Mouse (Mus musculus) intestine, embryonic 15.5 days (tissue): ENCODE measurements around the gene Asb11. TPM values are rescaled to one million over a fixed set of nuclear protein-coding genes. Genes with fewer than 3 reads are reported as not detected.
A peak's percentile ranks its signal among the peaks of the same experiment; 100 is the strongest.

ENCODE experiments used
- ATAC-seq: fragments of 200-750 bp; cut with Nextera tagmentation; 2 replicates; pipeline ENCODE4 v1.8.0; 2017; ENCODE audit warnings: moderate TSS enrichment, moderate library complexity
- H3K27ac ChIP-seq: fragments of 300-500 bp; sonication (generic); 2 replicates; pipeline ENCODE4 v1.5.1; 2015; ENCODE audit warnings: mild to moderate bottlenecking, inconsistent platforms
- H3K27me3 ChIP-seq: fragments of 300-500 bp; sonication (generic); replicated peaks from 2 replicates; pipeline ENCODE4 v1.6.1; 2015; ENCODE audit warnings: inconsistent platforms
- H3K36me3 ChIP-seq: fragments of 300-500 bp; sonication (generic); 2 replicates; pipeline ENCODE4 v1.6.1; 2015; ENCODE audit warnings: inconsistent platforms
- H3K4me1 ChIP-seq: fragments of 300-500 bp; sonication (generic); replicated peaks from 2 replicates; pipeline ENCODE4 v1.6.1; 2015; ENCODE audit warnings: inconsistent platforms
- H3K4me2 ChIP-seq: fragments of 300-500 bp; sonication (generic); replicated peaks from 2 replicates; pipeline ENCODE4 v1.6.1; 2015; ENCODE audit warnings: mild to moderate bottlenecking, inconsistent platforms
- H3K4me3 ChIP-seq: fragments of 300-500 bp; sonication (generic); replicated peaks from 2 replicates; pipeline ENCODE4 v1.5.1; 2015; ENCODE audit warnings: inconsistent platforms
- H3K9ac ChIP-seq: fragments of 300-500 bp; sonication (generic); 2 replicates; pipeline ENCODE4 v1.6.1; 2015; ENCODE audit warnings: inconsistent platforms
- H3K9me3 ChIP-seq: fragments of 300-500 bp; sonication (generic); 2 replicates; pipeline ENCODE4 v1.6.1; 2016; ENCODE audit warnings: inconsistent platforms
- WGBS: fragments of 180-500 bp; shearing (Covaris S2); methylation state at CpG from one replicate; pipeline ENCODE4 v1.1.7; 2015; 5-methylcytosine and 5-hydroxymethylcytosine counted together
- polyA plus RNA-seq: library from polyadenylated mRNA; unstranded; fragments of >200 nt; fragmentation: Nextera tagmentation; extraction: Ambion mirVana; gene quantifications from 2 replicates; pipeline ENCODE4 v1.2.1, GENCODE M21; 2015

The Asb11 gene
- polyA plus RNA-seq, 1 experiment from 2014 or later, result 0.10 TPM

DNA sequence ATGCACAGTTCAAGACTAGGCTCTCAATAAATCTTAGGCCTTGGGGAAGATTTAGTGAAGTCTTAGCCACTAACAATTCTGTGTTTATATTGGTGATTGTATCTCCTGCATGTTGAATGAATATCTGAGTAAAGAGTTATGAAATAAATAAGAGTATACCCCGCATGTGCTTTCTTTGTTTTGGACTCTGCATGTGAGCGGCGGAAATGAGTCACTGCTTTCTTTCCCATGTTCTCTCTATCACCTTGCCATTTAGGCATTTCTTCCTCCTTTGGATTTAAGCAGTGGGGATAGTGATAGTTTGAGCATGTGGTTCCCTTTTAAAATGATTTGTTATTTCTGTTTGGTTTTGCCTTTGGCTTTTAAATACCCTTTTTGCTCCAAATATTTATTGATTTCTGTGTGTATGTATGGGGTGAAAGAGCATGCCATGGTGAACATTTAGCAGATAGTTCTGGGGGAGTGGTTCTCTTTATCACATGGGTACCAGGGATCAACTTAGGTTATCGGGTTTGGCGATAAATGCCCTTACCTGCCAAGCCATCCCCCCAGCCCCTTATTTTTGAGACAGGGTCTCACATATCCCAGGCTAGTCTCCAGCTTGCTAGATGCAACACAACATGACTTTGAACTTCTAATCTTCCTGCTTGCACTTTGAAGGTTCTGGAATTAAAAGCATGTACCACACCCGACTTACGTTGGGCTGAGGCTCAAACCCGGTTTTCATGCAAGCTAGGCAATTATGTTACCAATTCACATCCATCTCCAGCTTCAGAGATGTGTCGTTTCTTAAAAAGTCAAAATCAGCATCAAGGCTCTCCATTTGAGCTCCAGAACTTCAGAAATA lies 10.3 kb downstream of the Asb11 start:
- H3K4me3 ChIP-seq, result no peak overlapping the region
- H3K27ac ChIP-seq, result no peak overlapping the region
- no peak for ATAC-seq

GRCm38 (mm10) chrX:164447682-164448071 lies 10.9 kb downstream of the Asb11 start:
- no peaks in the 10 kb centered on the region for H3K36me3 ChIP-seq
- 81% methylated on average over 2 of the region's 2 CpGs for WGBS

More for the DNA sequence above, 10.3 kb downstream of the Asb11 start:
- no peaks in the 10 kb centered on the region for H3K4me1 ChIP-seq
- WGBS, result 92% methylated on average over 9 of the region's 9 CpGs
- H3K27me3 ChIP-seq, result no peaks in the 10 kb centered on the region
- H3K4me2 ChIP-seq, result no peak overlapping the region
- no peak overlapping the region for H3K9ac ChIP-seq
- no peaks in the 10 kb centered on the region for H3K36me3 ChIP-seq
- no peaks in the 10 kb centered on the region for H3K9me3 ChIP-seq

GRCm38 (mm10) chrX:164449201-164449600 lies 12.4 kb downstream of the Asb11 start:
- Histone ChIP-seq H3K4me1 (no peaks in the 10 kb centered on the region), H3K36me3 (no peaks in the 10 kb centered on the region), H3K4me2 (no peak overlapping the region), H3K9me3 (no peaks in the 10 kb centered on the region), H3K4me3 (no peak overlapping the region), H3K27ac (no peak overlapping the region), H3K9ac (no peak overlapping the region), H3K27me3 (no peaks in the 10 kb centered on the region)
- ATAC-seq, result peak; percentile 49; the same call in 1 of the 2 replicates
- 39% methylated on average over 3 of the region's 3 CpGs for WGBS

More at GRCm38 (mm10) chrX:164447682-164448071, 10.9 kb downstream of the Asb11 start:
- Histone ChIP-seq H3K9ac (no peak overlapping the region), H3K9me3 (no peaks in the 10 kb centered on the region), H3K4me1 (no peaks in the 10 kb centered on the region), H3K4me2 (no peak overlapping the region), H3K4me3 (no peak overlapping the region), H3K27ac (no peak overlapping the region), H3K27me3 (no peaks in the 10 kb centered on the region)
- no peak for ATAC-seq

GRCm38 (mm10) chrX:164459205-164459878 lies 22.5 kb downstream of the Asb11 start:
- Histone ChIP-seq H3K4me1 (no peaks in the 10 kb centered on the region), H3K27ac (no peak overlapping the region), H3K9ac (no peak overlapping the region), H3K36me3 (no peaks in the 10 kb centered on the region), H3K9me3 (no peaks in the 10 kb centered on the region), H3K4me2 (no peak overlapping the region), H3K4me3 (no peak overlapping the region), H3K27me3 (no peaks in the 10 kb centered on the region)
- ATAC-seq, result no peak
- WGBS, result 64% methylated on average over 6 of the region's 6 CpGs

- WGBS, result 71% methylated on average over 2 of the region's 2 CpGs
Observed at GRCm38 (mm10) chrX:164502258-164502657, 65.5 kb downstream of the Asb11 start.

DNA sequence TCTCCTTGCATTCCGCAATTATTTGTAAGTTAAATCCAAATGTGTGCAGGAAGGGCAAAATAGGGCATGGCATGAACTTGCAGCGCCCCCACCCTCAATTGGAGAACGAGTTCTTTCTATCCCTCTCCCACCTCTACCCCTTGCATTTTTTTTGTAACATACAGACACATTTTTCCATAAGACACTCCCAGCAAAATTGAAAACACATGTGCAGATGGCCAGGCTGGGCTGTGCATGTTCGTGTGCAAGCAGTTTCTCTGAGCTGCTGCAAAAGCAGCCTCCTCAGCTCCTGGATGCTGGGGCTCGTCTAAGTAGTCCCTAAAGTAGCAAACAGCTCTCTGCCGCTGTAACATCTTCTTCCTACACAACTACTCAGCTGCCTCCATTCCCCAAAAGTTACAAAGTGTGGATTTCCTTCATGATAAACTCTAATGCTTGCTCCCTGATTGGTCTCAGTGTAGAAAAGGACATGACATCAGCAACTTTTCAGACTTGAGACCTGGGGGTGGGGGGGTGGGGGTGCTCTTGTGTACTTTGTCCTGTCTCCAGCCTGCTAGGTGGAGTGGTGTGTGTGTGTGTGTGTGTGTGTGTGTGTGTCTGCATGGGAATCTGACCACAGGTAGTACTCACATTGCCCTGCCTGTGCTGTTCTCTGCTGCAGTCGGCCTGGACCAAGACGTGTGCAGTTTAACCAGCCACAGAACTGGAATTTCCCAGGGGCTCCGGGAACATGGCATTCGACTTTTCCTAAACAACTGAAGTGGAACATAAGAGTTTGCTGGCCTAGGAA lies 69.1 kb downstream of the Asb11 start, which contains the start of gene Asb9:
TSS of gene Asb9 (plus strand) at position 619 of the 790 bp plus-strand sequence.
- Histone ChIP-seq H3K9ac (no peak within 1 kb of the TSS), H3K4me2 (no peak within 1 kb of the TSS), H3K27me3 (0 out of 2 replicates have a peak, but pooled peaks cover 2% of the 10 kb centered on the region), H3K4me1 (no peaks in the 10 kb centered on the region), H3K27ac (no peak within 1 kb of the TSS), H3K4me3 (no peak within 1 kb of the TSS), H3K9me3 (no peaks in the 10 kb centered on the region), H3K36me3 (no peaks in the 10 kb centered on the region)
- 71% methylated on average over 10 of the region's 10 CpGs for WGBS
- ATAC-seq, result no peak

More at GRCm38 (mm10) chrX:164502258-164502657, 65.5 kb downstream of the Asb11 start:
- H3K4me2 ChIP-seq, result no peak overlapping the region
- ATAC-seq, result no peak
- no peak overlapping the region for H3K9ac ChIP-seq
- 0 out of 2 replicates have a peak, but pooled peaks cover 2% of the 10 kb centered on the region for H3K27me3 ChIP-seq
- no peaks in the 10 kb centered on the region for H3K4me1 ChIP-seq
- no peaks in the 10 kb centered on the region for H3K36me3 ChIP-seq
- H3K4me3 ChIP-seq, result no peak overlapping the region
- H3K9me3 ChIP-seq, result no peaks in the 10 kb centered on the region
- no peak overlapping the region for H3K27ac ChIP-seq

GRCm38 (mm10) chrX:164507068-164507467 lies 70.3 kb downstream of the Asb11 start:
- no peak for ATAC-seq
- Histone ChIP-seq H3K36me3 (no peaks in the 10 kb centered on the region), H3K9ac (no peak overlapping the region), H3K4me2 (no peak overlapping the region), H3K9me3 (no peaks in the 10 kb centered on the region), H3K4me1 (no peaks in the 10 kb centered on the region), H3K4me3 (no peak overlapping the region), H3K27me3 (no peaks in the 10 kb centered on the region), H3K27ac (no peak overlapping the region)
- 81% methylated on average over 4 of the region's 4 CpGs for WGBS

DNA sequence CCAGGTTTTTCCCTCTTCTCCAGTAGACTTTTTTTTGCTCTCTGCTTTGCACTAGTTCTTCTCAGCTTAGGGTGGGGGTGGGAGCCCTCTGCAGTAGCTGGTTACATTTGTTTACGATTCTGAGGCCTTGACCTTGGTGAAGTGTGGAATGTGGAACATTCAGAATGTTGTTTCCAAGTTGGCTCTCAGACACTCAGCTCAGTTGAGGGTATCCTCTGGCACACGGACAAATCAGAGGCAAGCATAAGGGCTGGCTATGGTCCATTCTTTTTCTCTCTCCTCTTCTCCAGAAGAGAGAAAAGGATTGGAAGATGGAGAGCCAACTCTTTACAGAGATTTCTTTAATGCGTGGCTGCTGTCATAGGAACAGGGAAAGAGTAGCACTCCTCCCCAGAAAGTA lies 71.9 kb downstream of the Asb11 start:
- no peak for ATAC-seq
- H3K4me2 ChIP-seq, result no peak overlapping the region
- no peaks in the 10 kb centered on the region for H3K27me3 ChIP-seq

More for the DNA sequence above, 71.9 kb downstream of the Asb11 start:
- no peak overlapping the region for H3K9ac ChIP-seq
- 41% methylated on average over 3 of the region's 3 CpGs for WGBS
- no peaks in the 10 kb centered on the region for H3K36me3 ChIP-seq
- no peaks in the 10 kb centered on the region for H3K4me1 ChIP-seq
- H3K27ac ChIP-seq, result no peak overlapping the region
- no peak overlapping the region for H3K4me3 ChIP-seq
- H3K9me3 ChIP-seq, result no peaks in the 10 kb centered on the region

Other genes starting within 250 kb of the Asb11 start
- 0.65 and 0.80 TPM in 2 replicates for gene Bmx, start 178.8 kb upstream of the Asb11 start, polyA plus RNA-seq
- 4.8 and 5.4 TPM in 2 replicates for gene Pir, start 167.6 kb upstream of the Asb11 start, polyA plus RNA-seq
- 2.1 and 2.2 TPM in 2 replicates for gene Vegfd, start 63.6 kb upstream of the Asb11 start, polyA plus RNA-seq
- 19.5 and 19.6 TPM in 2 replicates for gene Piga, start 17.2 kb upstream of the Asb11 start, polyA plus RNA-seq
- not detected in 2 replicates for gene Asb9, start 69.3 kb downstream of the Asb11 start, polyA plus RNA-seq